Mouse (Mus musculus) spleen, postnatal 36 days (tissue): Measurements from ENCODE around the gene Cabp5.
"Not testable (repeated sequence)": the region's sequence is repeated elsewhere in the genome, so short reads cannot be mapped to it uniquely, and the experiment has no call there.

Experiments
- DNase-seq, 2 experiments: peaks; one replicate each; pipeline ENCODE4 v3.0.0; 2022; ENCODE audit warnings: low spot score in 2 of 2, mixed read lengths in 1 of 2

The Cabp5 gene

DNA sequence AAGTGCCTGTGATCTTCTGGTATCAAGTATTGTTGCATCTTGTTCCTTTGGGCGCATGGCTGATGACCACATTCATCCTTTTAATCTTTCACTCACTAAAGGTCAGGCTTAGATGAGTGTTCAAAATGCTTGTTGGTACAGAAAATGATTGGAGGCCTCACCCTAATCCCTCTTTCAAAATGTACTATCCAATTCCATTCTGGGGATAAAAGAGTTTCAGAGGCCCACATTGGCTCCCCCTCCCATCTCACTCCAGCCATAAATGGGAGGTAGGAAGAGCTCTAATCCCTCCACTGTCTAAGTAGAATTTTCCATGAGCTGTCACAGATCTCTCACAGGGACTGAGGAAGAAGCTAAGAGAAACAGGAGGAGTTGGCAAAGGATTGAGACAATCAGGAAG, at the start of gene Cabp5:
Gene Cabp5, plus strand, starts transcription at position 301 of the 400 bp plus-strand sequence.
- no peak for DNase-seq

DNA sequence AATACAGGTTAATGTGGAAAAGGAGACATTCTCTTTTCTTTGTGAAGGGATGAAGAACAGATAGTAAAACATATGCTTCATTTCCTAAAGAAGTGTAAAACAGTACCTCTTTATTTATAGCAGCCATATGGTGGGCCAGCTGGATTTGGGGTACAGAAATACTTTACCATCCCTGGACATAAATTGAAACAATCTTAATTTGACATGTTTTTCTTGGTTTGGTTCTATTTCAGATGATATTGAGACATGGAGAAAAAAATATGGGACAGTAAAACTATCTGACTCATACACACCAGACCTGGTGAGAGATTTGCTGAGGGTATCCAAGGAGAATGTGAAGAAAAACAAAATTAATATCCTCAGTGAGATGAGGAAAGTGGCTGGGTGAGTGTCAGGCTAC, 42.0 kb upstream of the Cabp5 start:
- no peak for DNase-seq

- no peak for DNase-seq
Measured at GRCm38 (mm10) chr7:13380588-13380987, 17.3 kb upstream of the Cabp5 start.

GRCm38 (mm10) chr7:13450541-13450940, 52.6 kb downstream of the Cabp5 start, which contains the start of gene Bsph1:
Bsph1 (plus strand) TSS chr7:13450841.
- not testable (repeated sequence) for DNase-seq
